Mouse (Mus musculus) midbrain, embryonic 13.5 days (tissue): Measurements from ENCODE around the gene Med16. TPM values are rescaled to one million over a fixed set of nuclear protein-coding genes. Genes with fewer than 3 reads are reported as not detected.

Experiments
- ATAC-seq: fragments of 200-750 bp; cut with Nextera tagmentation; 2 replicates; pipeline ENCODE4 v1.8.0; 2017; ENCODE audit warnings: mild to moderate bottlenecking, moderate TSS enrichment, moderate library complexity
- H3K27ac ChIP-seq: fragments of 300-500 bp; sonication (generic); 2 replicates; pipeline ENCODE4 v1.5.1; 2015; ENCODE audit warnings: inconsistent platforms, mild to moderate bottlenecking, moderate library complexity
- H3K27me3 ChIP-seq: fragments of 300-500 bp; sonication (generic); 2 replicates; pipeline ENCODE4 v1.6.1; 2015; ENCODE audit warnings: mild to moderate bottlenecking, inconsistent platforms
- H3K36me3 ChIP-seq: fragments of 300-500 bp; sonication (generic); 2 replicates; pipeline ENCODE4 v1.6.1; 2015; ENCODE audit warnings: mild to moderate bottlenecking, inconsistent platforms
- H3K4me1 ChIP-seq: fragments of 300-500 bp; sonication (generic); replicated peaks from 2 replicates; pipeline ENCODE4 v1.6.1; 2015; ENCODE audit warnings: inconsistent platforms
- H3K4me2 ChIP-seq: fragments of 300-500 bp; sonication (generic); replicated peaks from 2 replicates; pipeline ENCODE4 v1.6.1; 2015; ENCODE audit warnings: moderate library complexity, mild to moderate bottlenecking, inconsistent platforms
- H3K4me3 ChIP-seq: fragments of 300-500 bp; sonication (generic); replicated peaks from 2 replicates; pipeline ENCODE4 v1.5.1; 2015; ENCODE audit warnings: mild to moderate bottlenecking, inconsistent platforms
- H3K9ac ChIP-seq: fragments of 300-500 bp; sonication (generic); replicated peaks from 2 replicates; pipeline ENCODE4 v1.6.1; 2015; ENCODE audit warnings: mild to moderate bottlenecking, inconsistent platforms
- H3K9me3 ChIP-seq: fragments of 300-500 bp; sonication (generic); 2 replicates; pipeline ENCODE4 v1.6.1; 2016; ENCODE audit warnings: mild to moderate bottlenecking, inconsistent platforms
- WGBS: fragments of 180-500 bp; shearing (Covaris S2); methylation state at CpG from one replicate; pipeline ENCODE4 v1.1.7; 2015; 5-methylcytosine and 5-hydroxymethylcytosine counted together
- polyA plus RNA-seq: library from polyadenylated mRNA; unstranded; fragments of >200 nt; fragmentation: Nextera tagmentation; extraction: Ambion mirVana; gene quantifications from 2 replicates; pipeline ENCODE4 v1.2.1, GENCODE M21; 2015

Med16 gene
- polyA plus RNA-seq, 1 experiment from 2014 or later = 69.1 TPM

DNA sequence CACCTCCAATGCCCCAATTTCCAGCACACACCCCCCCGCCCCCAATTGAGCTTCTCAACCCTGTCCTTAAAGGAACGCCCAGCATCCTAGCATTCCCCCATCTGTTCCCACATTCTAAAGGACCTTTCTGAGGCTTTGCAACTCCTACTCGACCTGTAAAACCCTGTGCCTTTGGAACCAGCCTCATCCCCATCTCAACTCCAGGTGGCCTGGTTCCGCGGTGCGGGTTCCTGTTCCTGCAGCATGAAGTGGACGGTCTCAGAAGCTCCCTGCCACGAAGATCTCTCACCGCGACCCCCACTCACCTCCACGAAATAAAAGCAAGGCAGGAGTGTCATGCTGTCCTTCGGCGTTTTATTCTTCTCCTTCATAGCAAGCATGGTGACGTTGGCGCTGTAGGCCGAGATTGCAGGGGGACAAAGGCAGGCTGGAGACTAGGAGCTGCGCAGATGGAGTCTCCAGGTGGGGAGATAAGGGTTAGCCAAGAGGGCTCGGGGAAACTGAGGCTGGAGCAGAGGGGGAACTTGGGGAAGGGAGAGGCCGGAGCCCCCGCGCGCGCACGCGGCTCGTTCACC, 34.9 kb downstream of the Med16 start:
- Histone ChIP-seq H3K9ac (peak overlapping the region; percentile 96), H3K27me3 (no peaks in the 10 kb centered on the region), H3K4me2 (peak overlapping the region; percentile 97), H3K27ac (peak overlapping the region; percentile 95), H3K4me3 (peak overlapping the region; percentile 77), H3K36me3 (peaks cover 35% of the 10 kb centered on the region), H3K9me3 (no peaks in the 10 kb centered on the region), H3K4me1 (peaks cover 54% of the 10 kb centered on the region)
- ATAC-seq = peak; percentile 10
- WGBS = under 1% methylated on average over 26 of the region's 26 CpGs

- 0 out of 2 replicates have a peak, but pooled peaks have one; percentile 10 for ATAC-seq
These were observed 35.4 kb downstream of the Med16 start for GRCm38 (mm10) chr10:79873313-79873712.

GRCm38 (mm10) chr10:79872862-79873261, 35.9 kb downstream of the Med16 start:
- Histone ChIP-seq H3K4me3 (peak overlapping the region; percentile 77), H3K4me1 (peaks cover 60% of the 10 kb centered on the region), H3K9ac (peak overlapping the region; percentile 96), H3K27me3 (no peaks in the 10 kb centered on the region), H3K27ac (peak overlapping the region; percentile 95), H3K9me3 (no peaks in the 10 kb centered on the region), H3K4me2 (peak overlapping the region; percentile 97), H3K36me3 (peaks cover 40% of the 10 kb centered on the region)
- ATAC-seq = no peak
- WGBS = 40% methylated on average over 3 of the region's 3 CpGs

More at GRCm38 (mm10) chr10:79873313-79873712, 35.4 kb downstream of the Med16 start:
- H3K4me3 ChIP-seq = peak overlapping the region; percentile 77
- peaks cover 58% of the 10 kb centered on the region for H3K4me1 ChIP-seq
- H3K27ac ChIP-seq = peak overlapping the region; percentile 95
- no peaks in the 10 kb centered on the region for H3K27me3 ChIP-seq
- peak overlapping the region; percentile 97 for H3K4me2 ChIP-seq
- H3K9ac ChIP-seq = peak overlapping the region; percentile 96
- H3K9me3 ChIP-seq = no peaks in the 10 kb centered on the region
- H3K36me3 ChIP-seq = peaks cover 39% of the 10 kb centered on the region
- 5% methylated on average over 6 of the region's 6 CpGs for WGBS

DNA sequence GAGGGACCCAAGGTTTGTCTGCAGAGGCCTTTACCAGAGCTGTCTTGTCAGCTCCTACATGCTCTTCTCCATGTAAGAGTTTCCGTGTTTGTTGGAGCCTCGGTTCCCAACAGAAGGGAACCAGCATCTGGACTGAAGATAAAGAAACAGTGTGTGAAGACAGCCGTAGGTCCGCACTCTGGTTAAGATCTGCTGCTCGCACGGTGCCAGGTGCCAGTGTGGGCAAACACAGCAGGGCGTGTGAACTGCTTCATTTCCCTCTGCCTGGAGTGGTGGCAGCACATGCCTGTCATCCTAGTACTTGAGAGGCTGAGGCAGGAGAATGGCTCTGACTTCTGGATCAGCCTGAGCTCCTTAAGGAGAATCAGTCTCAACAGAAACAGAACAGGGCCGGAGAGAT, 36.9 kb downstream of the Med16 start:
- Histone ChIP-seq H3K4me3 (peak overlapping the region; percentile 77), H3K27me3 (no peaks in the 10 kb centered on the region), H3K4me1 (peaks cover 68% of the 10 kb centered on the region), H3K9ac (peak overlapping the region; percentile 44), H3K4me2 (peak overlapping the region; percentile 97), H3K27ac (peak overlapping the region; percentile 25; the same call in 1 of the 2 replicates), H3K36me3 (peaks cover 48% of the 10 kb centered on the region), H3K9me3 (no peaks in the 10 kb centered on the region)
- ATAC-seq = no peak
- 92% methylated on average over 8 of the region's 8 CpGs for WGBS

GRCm38 (mm10) chr10:79866601-79867000, 42.1 kb downstream of the Med16 start:
- 80% methylated on average over 11 of the region's 11 CpGs for whole genome bisulfite sequencing
- Histone ChIP-seq H3K36me3 (peaks cover 90% of the 10 kb centered on the region), H3K9me3 (no peaks in the 10 kb centered on the region), H3K4me3 (no peak overlapping the region), H3K27me3 (no peaks in the 10 kb centered on the region), H3K4me1 (peaks cover 62% of the 10 kb centered on the region), H3K4me2 (no peak overlapping the region), H3K27ac (0 out of 2 replicates have a peak overlapping the region, but pooled peaks have one; percentile 44), H3K9ac (no peak overlapping the region)
- no peak for ATAC-seq

GRCm38 (mm10) chr10:79865801-79866295, 42.9 kb downstream of the Med16 start:
- Histone ChIP-seq H3K36me3 (peaks cover 90% of the 10 kb centered on the region), H3K4me2 (no peak overlapping the region), H3K27me3 (no peaks in the 10 kb centered on the region), H3K27ac (0 out of 2 replicates have a peak overlapping the region, but pooled peaks have one; percentile 44), H3K9me3 (no peaks in the 10 kb centered on the region), H3K9ac (peak overlapping the region; percentile 41; the same call in 1 of the 2 replicates), H3K4me1 (peaks cover 54% of the 10 kb centered on the region), H3K4me3 (no peak overlapping the region)
- 77% methylated on average over 19 of the region's 19 CpGs for WGBS
- ATAC-seq = 0 out of 2 replicates have a peak, but pooled peaks have one; percentile 12

DNA sequence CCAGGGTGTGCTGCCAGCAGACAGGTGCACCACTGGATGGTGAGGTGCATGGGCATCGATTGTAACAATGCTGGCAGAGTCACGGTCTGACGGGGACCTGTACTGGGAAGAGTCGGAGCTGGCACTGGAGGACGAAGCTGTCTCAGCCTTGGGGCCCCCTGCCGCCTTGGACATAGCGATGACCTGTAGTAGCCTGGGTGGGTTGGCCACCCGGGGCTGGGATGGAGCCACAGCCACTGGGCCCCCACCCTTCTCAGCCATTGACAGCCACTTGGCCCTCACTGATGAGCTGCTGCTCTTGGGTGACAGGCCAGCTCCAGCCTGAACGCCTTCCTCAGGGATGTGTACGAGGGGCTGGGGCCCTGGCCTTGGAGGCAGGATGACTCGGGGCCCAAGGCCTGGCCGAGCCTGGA, 43.5 kb downstream of the Med16 start:
- H3K27me3 ChIP-seq = no peaks in the 10 kb centered on the region

DNA sequence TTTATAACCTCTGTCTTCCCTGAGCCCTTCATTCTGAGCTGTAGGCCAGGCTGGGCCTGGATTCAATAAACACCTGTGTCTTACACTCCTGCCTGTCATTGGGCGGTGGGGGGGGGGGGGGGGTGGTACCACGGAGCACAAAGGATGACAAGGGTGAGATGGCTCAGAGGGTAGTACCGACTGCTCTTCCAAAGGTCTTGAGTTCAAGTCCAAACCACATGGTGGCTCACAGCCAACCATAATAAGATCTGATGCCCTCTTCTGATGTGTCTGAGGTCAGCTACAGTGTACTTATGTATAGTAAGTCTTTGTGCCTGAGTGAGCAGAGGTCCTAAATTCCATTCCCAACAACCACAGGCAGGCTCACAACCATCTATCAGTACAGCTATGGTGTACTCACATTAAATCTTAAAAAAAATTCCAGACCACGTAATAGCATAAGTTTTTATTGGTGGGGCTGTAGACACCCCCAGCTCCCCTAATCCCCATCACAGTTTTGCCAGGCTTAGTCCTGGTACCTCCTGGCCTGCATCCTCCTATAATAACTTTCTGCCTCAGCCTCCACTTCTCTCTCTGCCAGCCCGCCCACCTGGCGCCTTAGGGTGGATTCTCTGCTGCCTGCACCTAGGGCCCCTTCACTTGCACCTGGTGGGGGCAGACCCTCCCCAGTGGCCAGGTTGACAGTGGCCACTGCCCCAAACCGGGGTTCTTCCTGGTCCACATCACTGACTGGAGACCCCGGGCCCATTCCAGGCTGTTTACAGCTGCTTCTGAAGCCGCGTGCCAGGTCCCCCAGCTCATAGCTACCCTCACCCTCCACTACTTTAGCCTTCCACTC, 44.2 kb downstream of the Med16 start:
- 59% methylated on average over 10 of the region's 10 CpGs for WGBS
- ATAC-seq = peak; percentile 15
- Histone ChIP-seq H3K4me1 (peaks cover 43% of the 10 kb centered on the region), H3K9me3 (no peaks in the 10 kb centered on the region), H3K9ac (peak overlapping the region; percentile 41; the same call in 1 of the 2 replicates), H3K4me3 (no peak overlapping the region), H3K36me3 (peaks cover 92% of the 10 kb centered on the region), H3K27ac (peak overlapping the region; percentile 35), H3K27me3 (no peaks in the 10 kb centered on the region), H3K4me2 (no peak overlapping the region)

More for the DNA sequence above, 43.5 kb downstream of the Med16 start:
- H3K4me3 ChIP-seq = no peak overlapping the region
- peaks cover 92% of the 10 kb centered on the region for H3K36me3 ChIP-seq
- peak overlapping the region; percentile 41; the same call in 1 of the 2 replicates for H3K9ac ChIP-seq
- peaks cover 49% of the 10 kb centered on the region for H3K4me1 ChIP-seq
- ATAC-seq = peak; percentile 34; the same call in 1 of the 2 replicates
- no peaks in the 10 kb centered on the region for H3K9me3 ChIP-seq
- peak overlapping the region; percentile 35 for H3K27ac ChIP-seq
- 71% methylated on average over 12 of the region's 12 CpGs for WGBS
- no peak overlapping the region for H3K4me2 ChIP-seq

- Histone ChIP-seq H3K4me1 (peaks cover 44% of the 10 kb centered on the region), H3K36me3 (peaks cover 96% of the 10 kb centered on the region), H3K27ac (0 out of 2 replicates have a peak overlapping the region, but pooled peaks have one; percentile 21)
These were observed 45.8 kb downstream of the Med16 start for GRCm38 (mm10) chr10:79862925-79863324.

GRCm38 (mm10) chr10:79862049-79862788, 46.5 kb downstream of the Med16 start:
- 83% methylated on average over 23 of the region's 23 CpGs for WGBS
- ATAC-seq = no peak
- Histone ChIP-seq H3K36me3 (peaks cover 98% of the 10 kb centered on the region), H3K4me2 (no peak overlapping the region), H3K27ac (peak overlapping the region; percentile 52; the same call in 1 of the 2 replicates), H3K4me1 (peaks cover 47% of the 10 kb centered on the region), H3K27me3 (no peaks in the 10 kb centered on the region), H3K4me3 (no peak overlapping the region), H3K9ac (no peak overlapping the region), H3K9me3 (no peaks in the 10 kb centered on the region)

More at GRCm38 (mm10) chr10:79862925-79863324, 45.8 kb downstream of the Med16 start:
- no peak overlapping the region for H3K4me2 ChIP-seq
- H3K9ac ChIP-seq = no peak overlapping the region
- H3K4me3 ChIP-seq = no peak overlapping the region
- WGBS = 78% methylated on average over 10 of the region's 10 CpGs
- no peaks in the 10 kb centered on the region for H3K9me3 ChIP-seq
- ATAC-seq = no peak
- no peaks in the 10 kb centered on the region for H3K27me3 ChIP-seq
